Mouse (Mus musculus) midbrain, postnatal 0 days (tissue): ENCODE measurements around the gene Lancl1. TPM values are rescaled to one million over a fixed set of nuclear protein-coding genes. Genes with fewer than 3 reads are reported as not detected.
A peak's percentile ranks its signal among the peaks of the same experiment; 100 is the strongest.

Source experiments
- ATAC-seq: fragments of 200-750 bp; cut with Nextera tagmentation; 2 replicates; pipeline ENCODE4 v1.8.0; 2017; ENCODE audit warnings: moderate number of reproducible peaks, mild to moderate bottlenecking, moderate TSS enrichment, moderate library complexity; ENCODE audit not compliant: low FRiP score
- DNase-seq: peaks from one replicate; pipeline ENCODE4 v3.0.0-alpha.2; 2015; ENCODE audit warnings: low spot score
- H3K27ac ChIP-seq: fragments of 300-500 bp; sonication (generic); 2 replicates; pipeline ENCODE4 v1.5.1; 2014; ENCODE audit warnings: low read depth, mild to moderate bottlenecking, low read length, mixed read lengths
- H3K27me3 ChIP-seq: fragments of 300-500 bp; sonication (generic); 2 replicates; pipeline ENCODE4 v1.6.1; 2014; ENCODE audit warnings: low read length, control low read depth, mixed read lengths; ENCODE audit not compliant: insufficient read depth
- H3K36me3 ChIP-seq: fragments of 300-500 bp; sonication (generic); 2 replicates; pipeline ENCODE4 v1.6.1; 2014; ENCODE audit warnings: low read length, control low read depth, mixed read lengths; ENCODE audit not compliant: insufficient read depth
- H3K4me1 ChIP-seq: fragments of 300-500 bp; sonication (generic); 2 replicates; pipeline ENCODE4 v1.6.1; 2014; ENCODE audit warnings: mild to moderate bottlenecking, control low read depth, antibody characterized with exemption, low read length, mixed read lengths; ENCODE audit not compliant: insufficient read depth
- H3K4me2 ChIP-seq: fragments of 300-500 bp; sonication (generic); 2 replicates; pipeline ENCODE4 v1.6.1; 2014; ENCODE audit warnings: low read depth, mild to moderate bottlenecking, low read length, mixed read lengths; ENCODE audit not compliant: poor library complexity, severe bottlenecking
- H3K4me3 ChIP-seq: fragments of 300-500 bp; sonication (generic); 2 replicates; pipeline ENCODE4 v1.5.1; 2014; ENCODE audit warnings: low read depth, mild to moderate bottlenecking, low read length, moderate library complexity
- H3K9ac ChIP-seq: fragments of 300-500 bp; sonication (generic); replicated peaks from 2 replicates; pipeline ENCODE4 v1.6.1; 2014; ENCODE audit warnings: mild to moderate bottlenecking, low read length, moderate library complexity, mixed read lengths; ENCODE audit not compliant: poor library complexity, severe bottlenecking
- H3K9me3 ChIP-seq: fragments of 300-500 bp; sonication (generic); 2 replicates; pipeline ENCODE4 v1.6.1; 2016; ENCODE audit warnings: low read length, control low read depth
- CTCF ChIP-seq: IDR thresholded peaks from 2 replicates; pipeline ENCODE4 v1.5.1; 2016; ENCODE audit warnings: antibody characterized with exemption, mild to moderate bottlenecking
- WGBS: fragments of 180-500 bp; shearing (Covaris S2); extraction: QIAGEN DNeasy Blood & Tissue Kit; methylation state at CpG from one replicate; pipeline ENCODE4 v1.1.7; 2014; 5-methylcytosine and 5-hydroxymethylcytosine counted together
- polyA plus RNA-seq: library from polyadenylated mRNA; unstranded; fragments of >200 nt; fragmentation: Nextera tagmentation; extraction: Ambion mirVana; gene quantifications from 2 replicates; pipeline ENCODE4 v1.2.1, GENCODE M21; 2015
- total RNA-seq: library from RNA; depleted of rRNA; stranded (reverse); fragments of >200 nt; gene quantifications from 2 replicates; pipeline ENCODE4 v1.2.3, GENCODE M21; 2014

Gene Lancl1
- total and polyA plus RNA-seq, 2 experiments from 2014 or later, result 127 to 187 TPM

DNA sequence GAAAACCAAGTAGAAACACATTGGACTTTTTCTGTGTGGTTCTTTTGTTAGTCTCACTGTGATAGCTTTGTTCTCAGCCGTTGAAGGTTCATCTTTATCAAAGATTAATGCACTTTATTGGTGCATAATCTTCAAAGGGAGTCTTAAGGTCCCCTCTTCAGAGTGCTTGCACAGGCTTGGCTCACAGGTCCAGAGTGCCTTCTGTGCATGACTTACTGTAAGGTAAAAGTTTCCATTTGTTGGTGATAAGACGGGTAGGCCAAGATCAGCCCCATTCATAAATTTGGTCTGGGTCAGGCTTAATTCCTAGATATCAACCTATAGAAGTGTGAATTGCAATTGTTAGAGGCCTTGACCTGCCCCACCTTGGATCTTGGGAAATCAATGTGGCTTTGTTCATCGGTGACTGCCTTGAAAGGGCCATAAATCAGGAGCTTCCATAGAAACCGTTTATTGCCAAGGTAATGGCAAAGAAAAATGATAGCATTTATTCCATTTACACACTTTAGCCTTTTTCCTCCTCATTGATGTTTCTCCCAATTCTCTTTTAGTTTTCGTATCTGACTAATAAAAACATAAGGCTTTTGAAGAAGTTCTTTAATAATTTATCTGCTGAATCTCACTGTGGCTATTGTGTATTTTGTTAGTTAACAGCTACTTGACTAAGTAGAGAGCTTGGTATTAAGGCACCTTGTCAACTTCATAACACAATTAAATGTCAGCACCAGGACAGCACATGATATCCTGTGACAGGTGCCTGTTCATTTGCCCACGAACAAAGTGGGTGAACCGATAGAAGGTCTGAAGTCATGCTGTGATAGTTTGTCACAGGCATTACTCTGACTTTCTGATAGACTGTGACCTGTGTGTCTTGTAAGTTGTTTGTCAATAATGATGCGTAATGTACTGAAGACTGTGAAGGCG, 26.9 kb upstream of the Lancl1 start:
- H3K4me3 ChIP-seq, result no peak overlapping the region
- no peaks in the 10 kb centered on the region for H3K4me1 ChIP-seq
- no peaks in the 10 kb centered on the region for H3K9me3 ChIP-seq
- H3K36me3 ChIP-seq, result no peaks in the 10 kb centered on the region
- H3K4me2 ChIP-seq, result no peak overlapping the region
- DNase-seq (no peak), ATAC-seq (no peak)
- H3K9ac ChIP-seq, result no peak overlapping the region
- no peak for TF ChIP-seq CTCF
- H3K27ac ChIP-seq, result no peak overlapping the region
- no peaks in the 10 kb centered on the region for H3K27me3 ChIP-seq
- WGBS, result 86% methylated on average over 9 of the region's 9 CpGs

DNA sequence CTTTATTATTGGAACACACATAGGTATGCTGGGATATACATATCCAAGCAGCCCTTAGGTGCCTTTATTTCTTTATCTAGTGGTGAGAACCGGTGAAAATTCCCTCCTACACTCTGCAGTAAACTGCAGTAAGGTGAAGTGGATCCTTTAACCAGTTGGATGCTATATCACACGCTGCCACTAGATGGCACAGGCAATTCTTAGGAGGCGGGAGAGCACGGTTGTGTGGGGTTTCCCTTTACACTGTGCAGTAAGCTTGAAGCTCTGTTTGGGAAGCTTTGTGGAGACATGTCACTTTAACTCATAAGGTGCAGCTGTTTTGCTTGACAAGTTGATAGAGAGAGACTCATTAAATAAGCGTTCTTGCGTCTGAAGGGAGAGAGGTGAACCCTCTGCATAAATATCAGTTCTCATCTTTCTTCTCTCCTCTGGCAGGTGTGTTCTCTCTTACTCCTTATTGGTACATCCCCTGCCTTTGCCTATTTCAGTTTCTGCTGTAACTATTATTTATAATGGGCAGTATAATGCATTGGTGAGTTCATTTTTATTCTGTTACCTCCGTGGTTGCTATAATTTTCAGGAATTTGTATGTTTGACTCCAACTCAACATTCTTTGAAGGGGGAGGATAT, 22.9 kb upstream of the Lancl1 start:
- peak; percentile 99 for TF ChIP-seq CTCF
- DNase-seq (peak; percentile 93), ATAC-seq (peak; percentile 90)
- Histone ChIP-seq H3K4me3 (no peak overlapping the region), H3K27ac (no peak overlapping the region), H3K36me3 (no peaks in the 10 kb centered on the region), H3K4me2 (0 out of 2 replicates have a peak overlapping the region, but pooled peaks have one; percentile 10), H3K9me3 (no peaks in the 10 kb centered on the region), H3K27me3 (no peaks in the 10 kb centered on the region), H3K4me1 (no peaks in the 10 kb centered on the region), H3K9ac (no peak overlapping the region)
- 6% methylated on average over 7 of the region's 7 CpGs for WGBS

DNA sequence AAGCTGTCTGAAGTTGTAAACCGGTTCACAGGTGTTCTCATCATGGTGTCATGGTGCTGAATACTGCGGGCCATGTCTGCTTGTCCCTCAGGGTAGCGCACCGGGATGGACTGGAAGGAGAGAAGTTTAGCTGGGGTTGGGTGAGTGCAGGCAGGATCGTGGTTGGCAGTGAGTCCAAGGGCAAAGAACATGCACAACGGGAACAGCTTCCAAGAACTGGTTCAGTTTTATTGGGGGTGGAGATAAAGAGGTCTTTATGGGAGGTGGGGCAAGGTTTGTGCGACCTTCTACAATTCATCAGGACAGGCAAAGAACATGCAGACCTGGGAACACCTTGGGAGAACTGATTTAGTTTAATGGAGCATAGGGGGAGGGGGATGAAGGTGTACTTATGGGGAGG, 17.1 kb upstream of the Lancl1 start:
- Histone ChIP-seq H3K4me1 (no peaks in the 10 kb centered on the region), H3K27ac (no peak overlapping the region), H3K27me3 (no peaks in the 10 kb centered on the region), H3K9ac (no peak overlapping the region), H3K4me3 (no peak overlapping the region), H3K9me3 (no peaks in the 10 kb centered on the region), H3K4me2 (no peak overlapping the region), H3K36me3 (no peaks in the 10 kb centered on the region)
- TF ChIP-seq CTCF, result no peak
- no peak for DNase-seq
- 93% methylated on average over 7 of the region's 7 CpGs for WGBS
- ATAC-seq, result no peak

DNA sequence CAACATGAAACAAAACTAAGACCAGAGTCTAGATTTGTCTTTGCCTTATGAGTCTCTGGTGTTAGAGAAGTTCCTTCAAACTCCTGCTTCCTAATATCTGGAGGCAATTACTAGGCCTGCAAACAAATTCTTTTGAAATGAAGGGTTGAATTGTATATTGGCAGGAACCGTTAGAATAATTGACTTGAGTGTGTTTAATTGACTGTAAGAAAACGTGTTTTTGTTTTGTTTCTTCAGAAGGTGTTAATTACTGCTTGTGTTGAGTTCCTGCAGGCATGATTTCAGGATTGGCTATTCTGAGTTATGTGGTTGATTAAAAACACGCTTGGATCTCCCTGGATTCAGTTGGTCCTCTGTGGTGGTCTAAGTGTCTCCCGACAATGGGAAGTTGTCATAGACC, 14.0 kb upstream of the Lancl1 start:
- DNase-seq (no peak), ATAC-seq (no peak)
- no peak overlapping the region for H3K4me3 ChIP-seq
- H3K9ac ChIP-seq, result no peak overlapping the region
- H3K4me2 ChIP-seq, result no peak overlapping the region
- H3K4me1 ChIP-seq, result no peaks in the 10 kb centered on the region
- H3K9me3 ChIP-seq, result no peaks in the 10 kb centered on the region
- no peak overlapping the region for H3K27ac ChIP-seq
- no peaks in the 10 kb centered on the region for H3K36me3 ChIP-seq
- H3K27me3 ChIP-seq, result no peaks in the 10 kb centered on the region
- TF ChIP-seq CTCF, result no peak
- 79% methylated on average over 4 of the region's 4 CpGs for WGBS

DNA sequence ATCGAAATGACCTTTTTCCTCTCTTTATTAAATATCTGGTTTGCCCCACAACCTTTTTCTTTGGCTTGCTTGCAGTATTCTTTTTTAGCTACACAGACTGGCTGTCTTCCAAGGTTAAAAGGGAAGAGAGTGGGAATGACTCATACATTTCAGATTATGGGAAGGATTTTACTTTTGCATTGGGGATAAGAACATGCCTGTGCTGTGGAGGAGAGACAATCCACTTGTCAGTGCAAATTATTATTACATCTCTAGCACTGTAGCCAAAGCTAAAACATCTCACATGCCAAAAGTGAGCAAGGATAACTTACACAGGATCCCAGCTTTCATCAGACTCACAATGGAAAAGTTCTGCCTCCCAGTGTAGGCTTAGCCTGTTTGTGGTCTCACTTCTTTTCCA, 10.9 kb upstream of the Lancl1 start:
- H3K9me3 ChIP-seq, result no peaks in the 10 kb centered on the region

DNA sequence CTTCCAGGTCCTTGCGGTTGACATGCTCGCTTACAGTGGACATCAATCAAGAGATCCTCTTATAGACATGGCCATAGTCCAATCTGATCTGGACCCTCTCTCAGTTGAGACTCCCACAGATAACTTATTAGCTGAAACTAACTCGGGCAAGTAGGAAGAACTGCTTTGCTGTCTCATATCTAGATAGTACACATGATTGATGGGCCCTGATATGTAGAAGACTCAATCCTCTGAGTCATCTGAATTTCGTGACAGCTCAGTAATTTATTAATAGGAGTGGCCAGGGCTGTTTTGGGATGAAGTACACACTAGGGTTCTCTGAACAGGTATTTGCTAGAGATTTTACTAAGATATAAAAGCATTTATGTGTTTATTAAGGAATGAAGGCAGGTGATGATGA, 10.0 kb upstream of the Lancl1 start:
- WGBS, result 82% methylated on average over 4 of the region's 4 CpGs
- no peak overlapping the region for H3K9ac ChIP-seq

More for the DNA sequence above, 10.9 kb upstream of the Lancl1 start:
- TF ChIP-seq CTCF, result no peak
- Histone ChIP-seq H3K9ac (no peak overlapping the region), H3K4me2 (no peak overlapping the region), H3K4me1 (no peaks in the 10 kb centered on the region), H3K36me3 (no peaks in the 10 kb centered on the region), H3K27me3 (no peaks in the 10 kb centered on the region), H3K27ac (no peak overlapping the region), H3K4me3 (no peak overlapping the region)
- WGBS, result 79% methylated on average over 1 of the region's 1 CpGs
- DNase-seq, result no peak
- ATAC-seq, result no peak

More for the DNA sequence above, 10.0 kb upstream of the Lancl1 start:
- ATAC-seq (no peak), DNase-seq (no peak)
- Histone ChIP-seq H3K4me1 (no peaks in the 10 kb centered on the region), H3K27ac (no peak overlapping the region), H3K36me3 (no peaks in the 10 kb centered on the region), H3K27me3 (no peaks in the 10 kb centered on the region), H3K9me3 (no peaks in the 10 kb centered on the region), H3K4me2 (no peak overlapping the region), H3K4me3 (no peak overlapping the region)
- no peak for TF ChIP-seq CTCF
